Mouse (Mus musculus) embryonic stem cell, embryonic (primary cell): ENCODE data around the gene Kcnk5.

Experiments used
- CTCF ChIA-PET, 4 experiments: fragments of 300-600 bp in 2 of 4; fragments of 350-600 bp in 2 of 4; sonication (Branson Sonifier 250); formaldehyde crosslinking; loops; one replicate each; lab custom pipeline; 2022; ENCODE audit warnings: inconsistent platforms in 2 of 4; lab: Charles Lee
- POLR2A ChIA-PET, 4 experiments: fragments of 300-600 bp in 2 of 4; fragments of 350-600 bp in 2 of 4; sonication (Branson Sonifier 250); formaldehyde crosslinking; loops; one replicate each; lab custom pipeline; 2022; ENCODE audit warnings: antibody characterized with exemption in 4 of 4, inconsistent platforms in 1 of 4; lab: Charles Lee

Gene Kcnk5

DNA sequence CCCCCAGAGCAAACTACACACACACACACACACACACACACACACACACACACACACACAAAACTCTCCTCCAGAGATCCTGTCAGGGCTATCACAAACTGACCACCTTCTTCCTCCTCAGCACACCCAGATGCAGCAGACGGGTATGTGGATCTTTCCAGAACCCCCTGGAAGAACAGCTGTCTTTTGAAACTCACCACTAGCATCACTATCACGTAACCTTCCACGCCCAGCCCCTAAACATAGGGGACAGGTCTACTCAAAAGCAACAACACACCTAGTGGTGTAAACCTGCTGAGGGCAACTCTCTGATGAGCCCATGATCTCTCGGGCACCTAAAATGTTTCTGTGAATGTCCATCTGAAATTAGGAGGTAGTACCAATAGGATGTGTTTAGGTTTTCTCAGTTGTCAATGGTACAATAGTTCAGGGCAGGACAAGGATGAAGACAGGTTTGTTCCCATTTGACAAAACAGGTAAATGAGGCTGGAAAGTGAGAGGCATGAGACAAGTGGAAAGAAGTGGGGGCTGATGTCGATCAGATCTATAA is 1.8 kb downstream of the Kcnk5 start:
- CTCF ChIA-PET, result interaction anchor here in 1 of 4 experiments (0.6 kb wide), 1 partner anchor 45 kb away, joined by 3 read pairs; no protein-coding TSS in a partner anchor
- POLR2A ChIA-PET, result interaction anchor here in 3 of 4 experiments (0.7 to 26.7 kb wide), 16 partner anchors 11 to 203 kb away, joined by 3 to 451 read pairs (median 41); partner anchors contain the start of gene Gng2 (in 1 of the 3)

DNA sequence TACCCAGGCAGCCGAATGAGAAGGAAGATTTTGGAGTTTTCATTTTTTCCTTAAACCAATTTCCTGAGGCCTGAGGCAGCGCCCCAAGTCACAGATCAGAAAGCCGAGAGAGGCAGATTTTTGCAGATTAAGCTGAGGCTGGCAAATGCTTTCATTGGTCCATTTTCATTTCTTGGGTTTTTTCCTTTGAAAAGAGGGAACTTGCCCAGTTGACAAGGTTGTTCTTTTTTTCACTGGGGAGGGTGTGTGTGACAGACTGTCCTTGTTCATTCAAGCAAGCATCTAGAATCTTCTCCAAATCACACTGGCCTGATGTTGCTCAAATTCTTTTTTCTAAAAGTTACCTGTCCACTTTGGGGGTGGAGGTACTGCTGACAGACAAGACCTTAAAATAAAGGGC is 2.5 kb downstream of the Kcnk5 start:
- POLR2A ChIA-PET, result interaction anchor here (0.6 to 26.7 kb wide), 34 partner anchors 10 to 428 kb away, joined by 3 to 451 read pairs (median 8); partner anchors contain the start of genes Nid2 (in 1 of the 4) and Saysd1 (in 1 of the 4)
- CTCF ChIA-PET, result interaction anchor here in 3 of 4 experiments (0.6 to 1.5 kb wide), 6 partner anchors 42 to 65 kb away, joined by 3 to 7 read pairs (median 4); no protein-coding TSS in a partner anchor

DNA sequence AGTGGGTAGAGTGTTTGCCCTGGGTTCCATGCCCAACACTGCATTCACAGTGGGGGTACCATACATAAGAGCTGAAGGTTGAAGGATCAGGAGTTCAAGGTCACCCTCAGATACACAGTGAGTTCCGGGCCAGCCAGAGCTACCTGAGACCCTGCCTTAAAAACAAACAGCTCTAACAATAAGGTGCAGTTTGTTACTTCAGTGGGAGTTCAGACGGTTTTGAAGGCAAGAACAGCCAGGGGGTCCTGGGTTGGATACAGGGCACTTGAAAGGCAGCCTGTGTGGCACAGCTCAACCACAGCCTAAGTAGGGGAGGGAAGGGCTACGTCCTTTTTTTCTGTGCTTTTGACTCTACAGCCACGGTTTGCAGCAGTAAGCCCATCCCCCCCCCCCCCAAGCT is 3.0 kb downstream of the Kcnk5 start:
- ChIA-PET POLR2A (interaction anchor here (0.6 to 26.7 kb wide), 48 partner anchors 10 to 1382 kb away, joined by 3 to 451 read pairs (median 5); partner anchors contain the start of genes Nid2 (in 2 of the 4), Gng2 (in 1 of the 4) and Saysd1 (in 1 of the 4)), CTCF (interaction anchor here in 3 of 4 experiments (0.5 to 1.5 kb wide), 7 partner anchors 42 to 66 kb away, joined by 3 to 7 read pairs (median 4); no protein-coding TSS in a partner anchor)

DNA sequence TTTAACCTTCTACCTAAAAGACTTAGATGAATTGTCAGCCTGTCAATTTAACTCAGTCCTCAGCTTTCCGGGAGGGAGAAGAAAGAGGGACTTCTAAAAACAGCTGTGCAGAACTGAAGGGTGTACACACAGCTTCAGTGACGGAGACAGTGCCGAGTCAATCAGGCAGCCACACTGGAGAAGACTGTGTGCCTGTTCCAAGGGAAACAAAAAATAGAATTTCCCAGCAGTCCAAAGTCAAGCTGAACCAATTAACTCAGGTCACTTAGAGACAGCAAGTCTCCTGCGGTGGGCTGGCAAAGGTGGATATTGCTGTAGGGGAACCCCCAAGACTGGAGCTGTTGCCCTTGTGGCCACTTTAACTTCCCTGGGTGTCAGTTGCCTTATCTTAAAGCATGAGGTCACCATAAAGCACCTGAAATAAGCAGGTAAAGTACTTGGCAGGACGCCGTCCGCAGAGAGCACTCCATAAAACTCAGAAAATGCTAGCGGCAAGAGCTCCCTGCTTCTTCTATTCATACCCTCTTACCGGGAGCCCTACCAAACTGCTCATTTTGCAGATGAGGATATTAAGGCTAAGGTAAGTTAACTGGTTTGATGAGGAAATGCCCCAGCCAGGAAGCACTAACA is 4.0 kb downstream of the Kcnk5 start:
- CTCF ChIA-PET, result interaction anchor here in 3 of 4 experiments (1.1 to 1.5 kb wide), 3 partner anchors 47 to 64 kb away, joined by 4 to 7 read pairs (median 4); no protein-coding TSS in a partner anchor

DNA sequence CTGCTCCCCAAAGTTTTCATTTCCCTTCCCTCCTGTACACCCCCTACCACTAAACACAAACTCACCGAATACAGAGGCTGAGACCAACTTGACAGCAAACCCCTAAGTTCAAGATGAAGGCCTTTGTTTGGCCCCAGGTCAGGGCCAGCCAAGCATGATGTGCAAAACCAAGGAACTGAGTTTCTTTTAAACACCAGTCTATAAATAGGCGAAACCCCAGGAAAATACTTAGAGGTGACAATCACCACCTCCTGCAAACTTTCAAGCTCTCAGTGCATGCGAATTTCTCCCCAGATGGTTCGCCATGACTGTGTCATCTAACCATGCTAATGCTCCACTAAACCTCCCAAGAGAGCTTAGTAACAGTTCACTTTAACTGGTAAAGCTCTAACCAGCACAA is 5.9 kb downstream of the Kcnk5 start:
- ChIA-PET POLR2A (interaction anchor here in 3 of 4 experiments (0.6 to 26.7 kb wide), 24 partner anchors 9 to 437 kb away, joined by 3 to 451 read pairs (median 5); partner anchors contain the start of gene Nid2 (in 1 of the 3)), CTCF (interaction anchor here in 2 of 4 experiments (0.5 to 0.7 kb wide), 4 partner anchors 39 to 91 kb away, joined by 3 to 10 read pairs (median 4); no protein-coding TSS in a partner anchor)

More for the DNA sequence above, 4.0 kb downstream of the Kcnk5 start:
- POLR2A ChIA-PET, result interaction anchor here (0.6 to 26.7 kb wide), 34 partner anchors 9 to 427 kb away, joined by 3 to 451 read pairs (median 6); partner anchors contain the start of genes Gng2 (in 1 of the 4), Nid2 (in 1 of the 4) and Saysd1 (in 1 of the 4)

DNA sequence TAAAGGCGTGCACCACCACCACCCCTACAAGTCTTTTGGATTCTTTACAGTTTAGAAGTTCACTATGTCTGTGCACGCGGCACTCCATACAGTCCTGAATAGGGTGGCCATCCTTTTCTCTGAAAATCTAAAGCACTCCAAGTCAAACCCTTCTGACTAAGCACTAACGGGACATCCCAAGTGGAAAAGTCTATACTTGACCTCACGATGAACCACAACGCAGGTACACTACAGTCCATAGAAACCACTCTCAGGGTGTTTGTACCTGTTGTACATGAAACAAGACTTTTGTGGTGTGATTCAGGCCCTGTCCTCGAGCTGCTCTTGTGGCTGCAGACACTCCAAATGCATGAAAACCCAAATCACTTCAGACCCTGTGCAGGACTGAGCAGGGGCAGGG is 6.5 kb downstream of the Kcnk5 start:
- ChIA-PET CTCF (no interaction called here), POLR2A (interaction anchor here in 2 of 4 experiments (0.6 to 26.7 kb wide), 15 partner anchors 9 to 95 kb away, joined by 3 to 451 read pairs (median 5); no protein-coding TSS in a partner anchor)

DNA sequence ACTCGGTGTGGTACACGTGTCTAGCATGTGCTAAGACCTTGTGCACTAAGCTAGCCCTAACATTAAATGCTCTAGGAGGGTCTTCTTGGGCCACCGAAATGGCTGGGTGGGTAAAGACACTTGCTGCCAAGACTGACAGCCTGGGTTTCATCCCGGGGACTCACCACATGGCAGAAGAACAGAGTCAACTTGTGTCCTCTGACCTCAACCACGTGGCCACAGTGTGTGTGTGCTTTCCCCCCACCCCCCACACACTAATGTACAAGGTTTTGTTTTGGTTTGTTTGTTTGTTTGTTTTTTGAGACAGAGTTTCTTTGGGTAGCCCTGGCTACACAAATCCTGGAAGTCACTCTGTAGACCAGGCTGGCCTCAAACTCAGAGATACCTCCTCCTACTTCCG is 6.9 kb downstream of the Kcnk5 start:
- CTCF ChIA-PET, result no interaction called here
- POLR2A ChIA-PET, result interaction anchor here in 3 of 4 experiments (0.5 to 26.7 kb wide), 12 partner anchors 11 to 876 kb away, joined by 3 to 451 read pairs (median 6); no protein-coding TSS in a partner anchor

DNA sequence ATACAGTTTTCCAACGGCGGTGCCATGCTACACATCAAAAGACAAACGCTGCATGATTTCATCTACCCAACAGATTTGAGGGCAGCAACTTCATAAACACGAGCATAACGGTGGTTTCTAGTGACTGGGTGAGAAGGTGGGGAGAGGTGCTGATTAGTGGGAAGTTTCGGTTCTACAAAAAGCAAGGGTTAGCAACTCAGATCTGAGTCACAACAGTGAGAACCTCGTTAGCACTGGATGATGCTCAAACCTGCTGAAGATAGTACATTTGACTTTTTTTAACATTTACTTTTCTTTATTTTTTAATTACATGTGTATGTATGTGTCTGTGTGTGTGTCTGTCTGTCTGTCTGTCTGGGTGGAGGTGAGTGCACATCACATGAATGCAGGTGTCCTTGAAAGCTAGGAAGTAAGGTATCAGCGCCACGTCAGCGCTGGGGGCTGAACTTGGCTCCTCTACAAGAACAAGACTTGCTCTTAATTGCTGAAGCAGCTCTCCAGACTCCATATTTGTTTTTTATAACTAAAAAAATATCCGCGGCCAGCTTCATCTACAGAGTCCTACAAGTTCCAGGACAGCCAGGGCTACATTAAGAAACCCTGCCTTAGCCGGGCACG is 7.6 kb downstream of the Kcnk5 start:
- POLR2A ChIA-PET, result interaction anchor here (0.5 to 26.7 kb wide), 10 partner anchors 10 to 876 kb away, joined by 3 to 451 read pairs (median 80); no protein-coding TSS in a partner anchor
- CTCF ChIA-PET, result no interaction called here

DNA sequence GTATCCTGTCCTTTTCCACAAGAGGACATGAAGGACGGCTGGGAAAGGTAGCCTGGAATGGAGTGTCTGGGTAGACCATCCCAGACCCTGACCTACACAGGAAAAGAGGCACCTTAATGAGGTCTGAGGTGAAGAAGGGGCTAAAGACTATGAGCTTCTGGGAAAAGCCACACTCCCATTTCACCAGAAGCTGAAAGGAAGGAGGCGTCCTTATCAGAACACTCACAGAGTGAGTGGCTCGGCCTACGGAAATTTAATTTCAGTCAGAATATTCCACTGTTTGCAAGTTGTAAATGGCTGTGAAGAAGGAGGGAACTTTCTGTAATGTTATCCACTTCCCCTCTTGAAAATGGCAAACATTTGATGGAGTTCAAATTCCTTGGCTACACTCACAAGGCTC is 8.7 kb downstream of the Kcnk5 start:
- POLR2A ChIA-PET, result interaction anchor here (0.7 to 26.7 kb wide), 10 partner anchors 8 to 51 kb away, joined by 3 to 451 read pairs (median 5); partner anchors contain the start of gene Kcnk5 (in 3 of the 4)
- CTCF ChIA-PET, result interaction anchor here in 2 of 4 experiments (0.6 to 0.9 kb wide), 2 partner anchors 14 to 57 kb away, joined by 3 to 6 read pairs; no protein-coding TSS in a partner anchor

DNA sequence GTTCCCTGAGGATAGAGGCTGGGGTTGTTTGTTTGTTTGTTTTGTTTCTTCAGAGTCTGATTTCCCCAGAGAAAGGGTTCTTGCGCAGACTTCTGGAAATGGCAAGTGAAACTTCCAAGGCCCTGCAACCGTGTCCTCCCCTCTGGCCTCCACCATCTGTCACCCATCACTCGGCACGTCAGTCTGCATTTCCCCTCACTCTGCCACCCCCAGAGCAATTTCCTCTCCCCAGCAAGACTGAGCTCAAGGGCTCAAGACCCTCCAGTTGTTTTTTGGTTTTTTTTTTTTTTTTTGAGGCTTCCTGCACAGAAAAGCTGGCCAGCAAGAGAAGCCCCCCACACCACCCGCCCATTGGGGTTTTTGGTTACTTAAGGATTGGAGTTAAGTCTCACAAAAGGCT is 9.1 kb downstream of the Kcnk5 start:
- CTCF ChIA-PET, result interaction anchor here in 2 of 4 experiments (0.6 to 0.9 kb wide), 2 partner anchors 13 to 56 kb away, joined by 3 to 6 read pairs; no protein-coding TSS in a partner anchor
- POLR2A ChIA-PET, result interaction anchor here (0.7 to 26.7 kb wide), 11 partner anchors 8 to 90 kb away, joined by 3 to 451 read pairs (median 4); partner anchors contain the start of gene Kcnk5 (in 3 of the 4)

DNA sequence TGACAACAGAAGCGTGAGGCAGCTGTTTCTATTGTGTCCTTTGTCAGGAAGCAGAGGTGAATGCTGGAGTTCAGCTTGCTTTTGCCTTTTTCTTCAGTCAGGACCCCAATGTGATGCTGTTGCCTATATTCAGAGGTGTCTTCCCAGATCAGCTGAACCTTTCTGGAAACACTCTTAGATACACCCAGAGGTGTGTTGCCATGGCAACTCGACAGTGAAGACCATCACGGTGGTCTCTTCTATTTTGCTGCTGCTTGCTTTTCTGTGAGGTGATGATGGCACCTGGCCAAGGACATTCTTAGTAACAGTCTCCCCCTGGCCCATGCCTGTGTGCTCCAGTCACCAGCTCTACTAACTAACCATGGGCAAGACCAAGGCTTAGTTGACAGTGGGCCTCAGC is 9.8 kb downstream of the Kcnk5 start:
- ChIA-PET POLR2A (interaction anchor here in 3 of 4 experiments (0.9 to 27.8 kb wide), 10 partner anchors 7 to 89 kb away, joined by 3 to 451 read pairs (median 5); partner anchors contain the start of gene Kcnk5 (in 3 of the 3)), CTCF (no interaction called here)

DNA sequence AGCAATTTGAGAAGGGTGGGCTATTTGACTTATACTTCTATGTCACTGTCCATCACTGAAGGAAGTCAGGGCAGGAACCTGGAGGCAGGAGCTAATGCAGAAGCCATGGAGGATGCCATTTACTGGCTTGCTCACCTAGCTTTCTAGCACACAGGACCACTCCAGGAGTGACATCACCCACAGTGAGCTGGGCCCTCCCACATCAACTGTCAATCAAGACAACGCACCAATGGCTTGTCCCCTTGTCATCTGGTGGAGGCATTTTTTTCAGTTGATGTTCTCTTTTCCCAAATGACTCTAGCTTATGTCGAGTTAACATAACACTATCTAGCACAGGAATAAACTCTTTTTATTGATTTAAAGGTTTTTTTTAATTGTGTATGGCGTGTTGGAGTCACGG is 12.4 kb downstream of the Kcnk5 start:
- CTCF ChIA-PET, result interaction anchor here in 2 of 4 experiments (0.8 to 3.9 kb wide), 2 partner anchors 55 kb away, joined by 3 to 12 read pairs; no protein-coding TSS in a partner anchor

DNA sequence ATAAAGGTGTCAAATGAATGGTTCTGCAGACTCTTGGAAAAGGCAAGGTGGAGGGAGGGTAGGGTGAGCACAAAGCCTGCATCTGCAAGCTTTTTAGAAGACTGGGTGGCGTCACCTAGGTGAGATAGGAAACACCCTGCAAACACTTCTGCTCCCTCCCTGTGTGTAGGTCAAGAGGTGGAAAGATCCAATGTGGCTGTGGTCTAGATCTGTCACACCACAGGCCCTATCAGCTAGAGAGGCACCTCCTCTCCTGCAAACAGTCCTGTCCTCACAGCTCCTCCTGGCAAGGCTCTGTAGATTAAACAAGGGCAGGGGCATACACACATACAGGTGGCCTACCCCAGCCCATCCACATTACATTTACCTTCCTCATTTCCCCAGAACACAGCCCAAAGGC is 13.1 kb downstream of the Kcnk5 start:
- CTCF ChIA-PET, result interaction anchor here in 3 of 4 experiments (0.5 to 3.9 kb wide), 4 partner anchors 34 to 55 kb away, joined by 3 to 12 read pairs (median 4); no protein-coding TSS in a partner anchor
- POLR2A ChIA-PET, result interaction anchor here (0.7 to 27.8 kb wide), 19 partner anchors 8 to 81 kb away, joined by 3 to 451 read pairs (median 6); partner anchors contain the start of gene Kcnk5 (in 3 of the 4)

More for the DNA sequence above, 12.4 kb downstream of the Kcnk5 start:
- POLR2A ChIA-PET, result interaction anchor here (0.6 to 27.8 kb wide), 20 partner anchors 9 to 192 kb away, joined by 3 to 451 read pairs (median 5); partner anchors contain the start of gene Kcnk5 (in 3 of the 4)

DNA sequence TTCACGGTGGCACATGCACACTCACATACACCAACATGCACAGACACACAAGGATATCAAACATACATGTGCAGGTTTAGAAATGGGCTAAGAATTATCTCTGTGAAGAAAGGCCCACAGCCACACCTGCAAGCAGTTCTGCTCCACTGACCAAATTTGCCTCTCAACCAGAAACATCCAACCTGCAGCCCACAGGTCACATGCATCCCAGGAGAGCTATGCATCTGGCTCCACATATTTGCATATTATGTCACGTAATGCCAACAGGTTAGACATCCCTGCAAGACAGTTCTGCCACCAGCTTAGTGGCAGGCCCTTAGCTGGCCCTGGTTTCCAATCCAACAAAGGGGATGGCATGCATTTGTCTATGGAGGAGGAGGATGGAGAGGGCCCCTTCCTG is 13.6 kb downstream of the Kcnk5 start:
- POLR2A ChIA-PET, result interaction anchor here in 3 of 4 experiments (0.7 to 27.8 kb wide), 17 partner anchors 9 to 309 kb away, joined by 3 to 451 read pairs (median 9); partner anchors contain the start of gene Kcnk5 (in 3 of the 3)
- CTCF ChIA-PET, result interaction anchor here in 3 of 4 experiments (0.5 to 3.9 kb wide), 3 partner anchors 35 to 54 kb away, joined by 3 to 12 read pairs (median 6); no protein-coding TSS in a partner anchor

DNA sequence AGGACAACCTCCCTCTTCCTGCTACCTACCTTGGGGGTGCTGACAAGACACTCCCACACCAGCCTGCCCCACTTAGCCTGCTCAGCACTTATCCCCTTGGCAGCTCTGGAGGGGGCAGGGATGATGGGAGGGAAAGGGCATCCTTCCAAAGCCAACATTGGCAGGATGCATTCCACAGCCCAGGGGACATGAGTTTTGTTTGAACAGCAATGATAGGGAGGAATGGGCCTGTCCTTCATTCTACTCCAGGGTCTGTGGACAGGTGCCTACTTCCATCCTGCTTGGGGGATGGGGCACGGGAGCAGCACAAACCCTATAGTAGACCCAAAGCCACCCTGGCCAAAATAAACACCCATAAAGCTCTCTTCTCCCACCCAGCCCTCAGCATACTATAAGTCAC is 16.2 kb downstream of the Kcnk5 start:
- POLR2A ChIA-PET, result interaction anchor here in 3 of 4 experiments (0.5 to 27.8 kb wide), 11 partner anchors 8 to 152 kb away, joined by 3 to 451 read pairs (median 5); partner anchors contain the start of gene Kcnk5 (in 2 of the 3)
- CTCF ChIA-PET, result interaction anchor here in 2 of 4 experiments (0.6 to 3.9 kb wide), 3 partner anchors 51 to 152 kb away, joined by 3 to 12 read pairs (median 3); no protein-coding TSS in a partner anchor

DNA sequence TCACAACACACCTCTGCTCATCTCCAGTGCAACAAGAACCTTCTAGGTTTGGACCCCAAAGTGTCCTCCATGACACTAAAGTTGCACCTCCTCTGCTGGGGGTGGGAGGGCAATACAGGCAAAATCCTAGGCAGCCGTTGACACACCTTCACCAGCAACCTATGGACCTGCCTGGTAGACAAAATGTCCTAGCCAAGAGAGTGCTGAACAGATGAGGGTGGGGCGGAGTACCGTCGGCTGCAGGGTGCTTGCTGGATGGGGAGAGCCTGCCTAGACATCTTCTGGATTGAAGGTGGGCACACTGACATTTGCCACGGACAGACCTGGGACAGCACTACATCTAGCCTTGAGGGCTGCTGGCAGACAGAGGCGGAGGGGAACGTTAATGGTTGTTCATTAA is 17.2 kb downstream of the Kcnk5 start:
- CTCF ChIA-PET, result no interaction called here
- POLR2A ChIA-PET, result interaction anchor here in 3 of 4 experiments (0.6 to 27.8 kb wide), 7 partner anchors 10 to 341 kb away, joined by 3 to 451 read pairs (median 26); partner anchors contain the start of genes Kcnk5 (in 2 of the 3) and Rtraf (in 1 of the 3)

DNA sequence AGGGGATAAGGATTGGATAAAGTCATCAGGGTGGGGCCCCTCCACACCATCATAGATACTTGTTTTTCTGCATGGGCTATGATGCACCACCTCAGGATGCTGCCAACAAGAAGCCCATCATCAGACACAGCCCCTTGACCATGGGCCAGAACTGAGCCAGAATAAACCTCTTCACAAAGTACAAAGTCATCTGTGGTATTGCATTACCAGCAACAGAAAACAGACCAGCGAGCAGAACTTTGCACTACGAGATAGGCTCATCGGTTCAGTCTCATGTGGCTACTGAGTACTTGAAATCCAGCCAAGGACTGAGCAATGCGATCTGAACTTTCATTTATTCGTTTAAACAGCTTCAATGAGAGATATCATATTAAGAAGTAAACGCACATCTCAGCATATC is 18.9 kb downstream of the Kcnk5 start:
- POLR2A ChIA-PET, result interaction anchor here (0.6 to 27.8 kb wide), 11 partner anchors 8 to 317 kb away, joined by 3 to 451 read pairs (median 5); partner anchors contain the start of genes Kcnk5 (in 2 of the 4) and Saysd1 (in 1 of the 4)
- CTCF ChIA-PET, result interaction anchor here in 1 of 4 experiments (0.9 kb wide), 1 partner anchor 48 kb away, joined by 3 read pairs; no protein-coding TSS in a partner anchor
